Mouse (Mus musculus): Measurements from ENCODE around the gene Far2. TPM values are rescaled to one million over a fixed set of nuclear protein-coding genes. Genes with fewer than 3 reads are reported as not detected.

Far2 gene
- polyA plus RNA-seq, 1 experiment: 12.2 TPM

DNA sequence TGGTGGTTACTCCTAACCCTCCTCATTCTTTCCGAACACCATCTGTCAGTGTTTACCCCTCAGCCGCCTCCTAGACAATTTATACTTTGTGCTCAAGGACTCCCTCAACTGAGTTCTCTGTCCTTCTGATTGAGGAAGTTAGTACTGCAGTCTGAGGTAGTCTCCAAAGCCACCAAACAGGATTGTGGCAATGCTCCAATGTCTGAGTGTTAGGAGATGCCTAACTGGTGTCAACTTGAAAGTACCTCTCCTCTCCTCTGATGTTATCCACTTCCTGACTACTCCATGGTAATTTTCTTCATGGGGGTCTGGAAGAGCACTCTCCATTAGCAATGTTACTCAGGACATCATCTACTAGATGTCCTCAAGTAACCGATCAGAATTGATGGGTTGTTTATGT, 54.9 kb downstream of the Far2 start:
- Histone ChIP-seq H3K36me3 (ENCODE audit: control insufficient read depth, insufficient read depth, low read length) (no peaks in the 10 kb centered on the region; the same call in 1 of the 2 replicates), H3K27ac (ENCODE audit: insufficient read depth, low read depth, low read length) (no peak overlapping the region), H3K4me3 (ENCODE audit: low read depth, low read length) (no peak overlapping the region), H3K27me3 (ENCODE audit: control insufficient read depth, insufficient read depth, low read length) (no peaks in the 10 kb centered on the region), H3K4me1 (ENCODE audit: control insufficient read depth, insufficient read depth, insufficient read length, low read length) (no peaks in the 10 kb centered on the region)
- TF ChIP-seq POLR2A (IDR thresholded peaks at IDR 0.05; ENCODE audit: low read depth, low read length) (no peak), CTCF (IDR thresholded peaks at IDR 0.05; ENCODE audit: extremely low read depth, insufficient read length, insufficient replicate concordance, low read depth, low read length) (no peak)
- WGBS: 47% methylated on average over 3 of the region's 3 CpGs

- H3K4me1 ChIP-seq (ENCODE audit: control insufficient read depth, insufficient read depth, insufficient read length, low read length): no peaks in the 10 kb centered on the region
- no peak overlapping the region for H3K27ac ChIP-seq (ENCODE audit: insufficient read depth, low read depth, low read length)
- no peak overlapping the region for H3K4me3 ChIP-seq (ENCODE audit: low read depth, low read length)
- H3K36me3 ChIP-seq (ENCODE audit: control insufficient read depth, insufficient read depth, low read length): no peaks in the 10 kb centered on the region; the same call in 1 of the 2 replicates
- TF ChIP-seq CTCF (IDR thresholded peaks at IDR 0.05; ENCODE audit: extremely low read depth, insufficient read length, insufficient replicate concordance, low read depth, low read length): no peak
- no peak for TF ChIP-seq POLR2A (IDR thresholded peaks at IDR 0.05; ENCODE audit: low read depth, low read length)
- WGBS: 41% methylated on average over 1 of the region's 1 CpGs
- H3K27me3 ChIP-seq (ENCODE audit: control insufficient read depth, insufficient read depth, low read length): no peaks in the 10 kb centered on the region
These were observed 55.4 kb downstream of the Far2 start for GRCm38 (mm10) chr6:148102434-148102833.

DNA sequence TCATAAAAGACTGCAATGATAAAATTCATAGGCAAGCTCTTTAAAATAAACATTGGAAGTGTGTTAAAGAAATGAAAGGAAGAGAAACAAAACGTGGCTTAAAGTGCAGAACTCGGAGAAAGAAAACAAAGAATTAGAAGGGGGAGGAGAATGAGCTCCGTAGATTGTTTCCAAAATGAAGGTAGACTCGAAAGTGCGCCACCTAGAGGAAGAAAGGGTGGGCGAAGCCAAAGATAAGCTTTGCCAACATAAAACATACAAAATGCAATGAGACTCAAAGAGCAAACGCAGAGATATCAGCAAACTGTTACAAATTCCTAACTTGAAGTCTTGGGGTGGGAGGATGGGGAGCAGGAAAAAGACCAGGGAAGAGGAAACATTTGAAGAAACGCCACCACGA, 57.2 kb downstream of the Far2 start:
- no peaks in the 10 kb centered on the region for H3K27me3 ChIP-seq (ENCODE audit: control insufficient read depth, insufficient read depth, low read length)
- no peak overlapping the region for H3K27ac ChIP-seq (ENCODE audit: insufficient read depth, low read depth, low read length)
- H3K36me3 ChIP-seq (ENCODE audit: control insufficient read depth, insufficient read depth, low read length): no peaks in the 10 kb centered on the region; the same call in 1 of the 2 replicates
- no peaks in the 10 kb centered on the region; the same call in 1 of the 2 replicates for H3K4me1 ChIP-seq (ENCODE audit: control insufficient read depth, insufficient read depth, insufficient read length, low read length)
- WGBS: 32% methylated on average over 9 of the region's 9 CpGs
- no peak for TF ChIP-seq CTCF (IDR thresholded peaks at IDR 0.05; ENCODE audit: extremely low read depth, insufficient read length, insufficient replicate concordance, low read depth, low read length)
- no peak for TF ChIP-seq POLR2A (IDR thresholded peaks at IDR 0.05; ENCODE audit: low read depth, low read length)
- H3K4me3 ChIP-seq (ENCODE audit: low read depth, low read length): no peak overlapping the region

- no peaks in the 10 kb centered on the region for H3K27me3 ChIP-seq (ENCODE audit: control insufficient read depth, insufficient read depth, low read length)
- 66% methylated on average over 9 of the region's 9 CpGs for WGBS
These were observed 58.7 kb downstream of the Far2 start for GRCm38 (mm10) chr6:148105722-148106268.

DNA sequence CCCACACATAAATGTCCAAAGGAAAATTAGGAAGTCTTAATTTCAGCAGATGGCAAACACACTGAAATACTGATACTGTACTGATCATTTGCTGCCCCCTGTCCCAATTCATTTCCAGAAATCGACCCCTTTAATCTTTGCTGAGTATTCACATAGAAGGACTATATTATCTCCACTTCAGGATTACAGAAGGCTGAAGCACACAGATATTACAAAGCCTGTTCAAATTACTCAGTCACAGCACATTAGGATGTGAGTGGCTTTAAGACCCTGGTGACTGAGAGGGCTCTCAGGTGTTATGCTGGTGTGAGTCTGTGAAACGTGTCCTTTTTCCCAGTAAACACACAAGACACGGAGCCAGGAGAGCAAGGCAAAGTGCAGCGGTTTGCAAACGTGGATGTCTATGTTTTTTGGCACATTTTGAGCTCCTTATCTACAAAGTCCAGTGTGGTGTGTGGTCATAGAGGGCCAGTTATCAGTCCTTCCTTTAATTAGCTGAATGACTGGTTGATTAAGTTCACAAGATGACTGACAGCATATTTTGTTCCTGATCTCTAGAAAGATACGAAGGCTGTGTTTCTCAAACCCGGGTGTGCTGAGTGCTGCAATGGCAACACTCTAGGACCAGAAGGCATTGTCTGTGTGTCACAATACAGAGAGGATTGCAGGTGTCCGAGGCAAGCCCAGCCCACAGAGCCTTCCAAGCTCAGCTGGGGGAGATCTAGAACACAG, 61.8 kb downstream of the Far2 start:
- H3K27ac ChIP-seq (ENCODE audit: insufficient read depth, low read depth, low read length): no peak overlapping the region
- no peaks in the 10 kb centered on the region for H3K36me3 ChIP-seq (ENCODE audit: control insufficient read depth, insufficient read depth, low read length)
- H3K4me3 ChIP-seq (ENCODE audit: low read depth, low read length): no peak overlapping the region
- no peaks in the 10 kb centered on the region for H3K27me3 ChIP-seq (ENCODE audit: control insufficient read depth, insufficient read depth, low read length)
- no peaks in the 10 kb centered on the region; the same call in 1 of the 2 replicates for H3K4me1 ChIP-seq (ENCODE audit: control insufficient read depth, insufficient read depth, insufficient read length, low read length)
- TF ChIP-seq CTCF (IDR thresholded peaks at IDR 0.05; ENCODE audit: extremely low read depth, insufficient read length, insufficient replicate concordance, low read depth, low read length): no peak
- TF ChIP-seq POLR2A (IDR thresholded peaks at IDR 0.05; ENCODE audit: low read depth, low read length): no peak
- 24% methylated on average over 8 of the region's 8 CpGs for WGBS

More at GRCm38 (mm10) chr6:148105722-148106268, 58.7 kb downstream of the Far2 start:
- H3K36me3 ChIP-seq (ENCODE audit: control insufficient read depth, insufficient read depth, low read length): no peaks in the 10 kb centered on the region; the same call in 1 of the 2 replicates
- no peak overlapping the region for H3K27ac ChIP-seq (ENCODE audit: insufficient read depth, low read depth, low read length)
- no peak overlapping the region for H3K4me3 ChIP-seq (ENCODE audit: low read depth, low read length)
- no peaks in the 10 kb centered on the region; the same call in 1 of the 2 replicates for H3K4me1 ChIP-seq (ENCODE audit: control insufficient read depth, insufficient read depth, insufficient read length, low read length)
- no peak for TF ChIP-seq POLR2A (IDR thresholded peaks at IDR 0.05; ENCODE audit: low read depth, low read length)
- no peak for TF ChIP-seq CTCF (IDR thresholded peaks at IDR 0.05; ENCODE audit: extremely low read depth, insufficient read length, insufficient replicate concordance, low read depth, low read length)

GRCm38 (mm10) chr6:148110996-148111633, 64.1 kb downstream of the Far2 start:
- 85% methylated on average over 2 of the region's 2 CpGs for WGBS
- Histone ChIP-seq H3K27ac (ENCODE audit: insufficient read depth, low read depth, low read length) (no peak overlapping the region), H3K4me3 (ENCODE audit: low read depth, low read length) (no peak overlapping the region), H3K27me3 (ENCODE audit: control insufficient read depth, insufficient read depth, low read length) (no peaks in the 10 kb centered on the region), H3K4me1 (ENCODE audit: control insufficient read depth, insufficient read depth, insufficient read length, low read length) (no peaks in the 10 kb centered on the region; the same call in 1 of the 2 replicates), H3K36me3 (ENCODE audit: control insufficient read depth, insufficient read depth, low read length) (no peaks in the 10 kb centered on the region)
- TF ChIP-seq POLR2A (IDR thresholded peaks at IDR 0.05; ENCODE audit: low read depth, low read length): no peak
- no peak for TF ChIP-seq CTCF (IDR thresholded peaks at IDR 0.05; ENCODE audit: extremely low read depth, insufficient read length, insufficient replicate concordance, low read depth, low read length)

DNA sequence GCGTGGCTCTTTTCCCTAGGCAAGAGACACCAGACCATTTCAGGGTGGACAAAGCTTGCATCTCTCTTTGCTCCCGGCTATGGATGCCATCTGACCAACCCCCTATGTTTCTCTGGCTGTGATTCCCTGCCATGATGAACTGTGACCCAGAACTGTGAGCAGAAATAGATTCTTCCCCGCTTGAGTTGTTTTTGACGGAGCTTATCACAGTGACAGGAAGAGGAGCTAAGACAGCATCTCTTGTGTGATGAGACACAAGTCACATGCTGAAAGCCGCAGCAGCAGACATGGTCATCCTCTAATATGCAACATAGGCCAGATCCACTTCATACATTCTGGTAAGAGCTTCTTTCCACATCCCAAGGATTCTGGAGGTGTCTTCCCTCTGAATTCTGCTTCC, 69.3 kb downstream of the Far2 start:
- H3K27ac ChIP-seq (ENCODE audit: insufficient read depth, low read depth, low read length): no peak overlapping the region
- peaks cover 4% of the 10 kb centered on the region for H3K36me3 ChIP-seq (ENCODE audit: control insufficient read depth, insufficient read depth, low read length)
- no peaks in the 10 kb centered on the region for H3K4me1 ChIP-seq (ENCODE audit: control insufficient read depth, insufficient read depth, insufficient read length, low read length)
- no peak for TF ChIP-seq CTCF (IDR thresholded peaks at IDR 0.05; ENCODE audit: extremely low read depth, insufficient read length, insufficient replicate concordance, low read depth, low read length)
- no peak for TF ChIP-seq POLR2A (IDR thresholded peaks at IDR 0.05; ENCODE audit: low read depth, low read length)
- no peaks in the 10 kb centered on the region for H3K27me3 ChIP-seq (ENCODE audit: control insufficient read depth, insufficient read depth, low read length)
- no peak overlapping the region for H3K4me3 ChIP-seq (ENCODE audit: low read depth, low read length)
- 90% methylated on average over 5 of the region's 5 CpGs for WGBS
